Mouse (Mus musculus) neural tube, embryonic 13.5 days (tissue): ENCODE measurements at regions not wholly inside any gene's neighbourhood (a gene's known extent, or its start where the extent isn't known, plus 50 kb on each side); places are given as distances from the start of the nearest gene placed in this dataset.

Source experiments
- ATAC-seq: fragments of 200-750 bp; cut with Nextera tagmentation; 2 replicates; pipeline ENCODE4 v1.8.0; 2017; ENCODE audit warnings: low read depth, mild to moderate bottlenecking, moderate TSS enrichment, moderate library complexity
- H3K27ac ChIP-seq: fragments of 300-500 bp; sonication (generic); replicated peaks from 2 replicates; pipeline ENCODE4 v1.5.1; 2015; ENCODE audit warnings: moderate library complexity, mild to moderate bottlenecking, inconsistent platforms
- H3K27me3 ChIP-seq: fragments of 300-500 bp; sonication (generic); 2 replicates; pipeline ENCODE4 v1.6.1; 2015; ENCODE audit warnings: mild to moderate bottlenecking, inconsistent platforms
- H3K36me3 ChIP-seq: fragments of 300-500 bp; sonication (generic); 2 replicates; pipeline ENCODE4 v1.6.1; 2015; ENCODE audit warnings: mild to moderate bottlenecking, inconsistent platforms
- H3K4me1 ChIP-seq: fragments of 300-500 bp; sonication (generic); replicated peaks from 2 replicates; pipeline ENCODE4 v1.6.1; 2015; ENCODE audit warnings: inconsistent platforms
- H3K4me2 ChIP-seq: fragments of 300-500 bp; sonication (generic); 2 replicates; pipeline ENCODE4 v1.6.1; 2015; ENCODE audit warnings: inconsistent platforms, mild to moderate bottlenecking, moderate library complexity
- H3K4me3 ChIP-seq: fragments of 300-500 bp; sonication (generic); 2 replicates; pipeline ENCODE4 v1.5.1; 2015; ENCODE audit warnings: mild to moderate bottlenecking, inconsistent platforms
- H3K9ac ChIP-seq: fragments of 300-500 bp; sonication (generic); 2 replicates; pipeline ENCODE4 v1.6.1; 2015; ENCODE audit warnings: moderate library complexity, mild to moderate bottlenecking, inconsistent platforms
- H3K9me3 ChIP-seq: fragments of 300-500 bp; sonication (generic); 2 replicates; pipeline ENCODE4 v1.6.1; 2016; ENCODE audit warnings: inconsistent platforms
- WGBS: fragments of 180-500 bp; shearing (Covaris S2); methylation state at CpG from one replicate; pipeline ENCODE4 v1.1.7; 2015; 5-methylcytosine and 5-hydroxymethylcytosine counted together

- peaks cover 8% of the 10 kb centered on the region for H3K4me1 ChIP-seq
- no peak for ATAC-seq
- no peaks in the 10 kb centered on the region for H3K27me3 ChIP-seq
- no peak overlapping the region for H3K9ac ChIP-seq
- no peak overlapping the region for H3K27ac ChIP-seq
- H3K9me3 ChIP-seq: no peaks in the 10 kb centered on the region
- H3K4me2 ChIP-seq: no peak overlapping the region
- no peaks in the 10 kb centered on the region for H3K36me3 ChIP-seq
- 58% methylated on average over 5 of the region's 5 CpGs for WGBS
- H3K4me3 ChIP-seq: no peak overlapping the region
Observed at GRCm38 (mm10) chr1:73857497-73857896, 266.8 kb downstream of the Tns1 start.

DNA sequence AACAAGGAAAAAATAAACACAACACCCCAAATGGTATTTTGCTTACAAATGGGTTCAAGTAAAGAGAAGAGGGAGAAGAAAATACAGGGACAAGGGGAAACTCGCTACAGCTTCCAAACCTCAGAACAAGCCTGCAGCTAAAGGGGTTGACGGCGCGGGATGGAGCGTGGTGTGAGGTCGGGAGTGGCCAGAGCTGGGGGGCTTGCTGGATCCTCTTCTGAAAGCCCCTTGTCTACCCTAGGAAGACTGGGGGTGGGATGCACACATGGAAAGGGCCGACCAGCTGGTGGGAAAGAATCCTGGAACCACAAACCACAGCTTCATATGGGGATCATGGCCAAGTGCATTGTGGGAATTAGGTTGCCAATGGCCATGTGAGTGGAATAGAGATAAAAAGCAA is 267.4 kb downstream of the Tns1 start:
- no peak for ATAC-seq
- H3K4me3 ChIP-seq: no peak overlapping the region
- no peak overlapping the region for H3K4me2 ChIP-seq
- no peak overlapping the region for H3K27ac ChIP-seq
- no peak overlapping the region for H3K9ac ChIP-seq
- H3K36me3 ChIP-seq: no peaks in the 10 kb centered on the region
- H3K4me1 ChIP-seq: 0 out of 2 replicates have a peak, but pooled peaks cover 4% of the 10 kb centered on the region
- WGBS: 95% methylated on average over 7 of the region's 7 CpGs
- no peaks in the 10 kb centered on the region for H3K27me3 ChIP-seq
- no peaks in the 10 kb centered on the region for H3K9me3 ChIP-seq

DNA sequence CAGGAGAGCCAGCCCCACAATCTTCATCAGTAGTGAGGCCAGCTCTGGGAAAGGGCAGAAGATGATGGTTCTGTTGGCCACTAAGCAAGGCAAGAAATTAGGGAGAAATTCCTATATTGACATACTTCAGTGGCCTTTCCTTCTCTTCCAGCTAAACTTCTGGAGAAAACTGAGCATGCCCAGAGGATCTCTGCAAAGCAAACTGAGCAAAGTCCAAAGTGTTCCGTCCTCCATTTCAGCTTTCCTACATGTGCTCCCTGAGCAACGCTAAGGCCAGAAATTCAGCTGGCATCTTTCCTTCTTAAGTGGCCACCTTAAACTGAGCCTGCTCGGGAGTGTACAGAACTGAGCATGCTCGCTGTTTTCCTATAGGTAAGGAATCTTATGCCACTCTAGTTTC is 268.9 kb downstream of the Tns1 start:
- no peak overlapping the region for H3K4me3 ChIP-seq
- H3K27me3 ChIP-seq: no peaks in the 10 kb centered on the region
- no peak overlapping the region for H3K9ac ChIP-seq
- peaks cover 11% of the 10 kb centered on the region; the same call in 1 of the 2 replicates for H3K4me1 ChIP-seq
- H3K36me3 ChIP-seq: no peaks in the 10 kb centered on the region
- WGBS: 93% methylated on average over 4 of the region's 4 CpGs
- no peak overlapping the region for H3K27ac ChIP-seq
- no peak for ATAC-seq
- H3K9me3 ChIP-seq: no peaks in the 10 kb centered on the region
- H3K4me2 ChIP-seq: no peak overlapping the region

DNA sequence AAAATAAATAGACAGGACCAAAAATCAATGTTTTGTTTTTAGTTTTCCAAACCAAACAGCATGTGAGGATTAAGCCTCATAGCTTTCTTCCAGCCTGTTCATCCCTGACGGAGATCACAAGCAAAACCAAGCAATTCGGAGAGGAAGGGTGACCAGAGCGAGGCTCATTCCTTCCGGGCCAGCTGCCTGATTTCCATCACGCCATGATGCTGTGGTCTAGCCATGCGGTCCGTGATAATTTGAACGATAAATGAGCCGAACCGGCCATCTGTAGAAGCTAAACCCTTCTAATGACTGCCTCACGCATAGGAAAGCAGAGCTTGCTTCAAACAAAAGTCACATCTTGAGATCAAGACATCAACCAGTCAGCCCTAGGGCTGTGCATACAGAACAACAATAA is 270.4 kb downstream of the Tns1 start:
- no peak for ATAC-seq
- H3K27me3 ChIP-seq: no peaks in the 10 kb centered on the region
- H3K4me3 ChIP-seq: no peak overlapping the region
- peaks cover 20% of the 10 kb centered on the region; the same call in 1 of the 2 replicates for H3K4me1 ChIP-seq
- no peak overlapping the region; the same call in 1 of the 2 replicates for H3K27ac ChIP-seq
- H3K9me3 ChIP-seq: no peaks in the 10 kb centered on the region
- no peak overlapping the region for H3K9ac ChIP-seq
- no peaks in the 10 kb centered on the region for H3K36me3 ChIP-seq
- WGBS: 74% methylated on average over 11 of the region's 11 CpGs
- no peak overlapping the region for H3K4me2 ChIP-seq

GRCm38 (mm10) chr1:73850173-73851014 is 273.9 kb downstream of the Tns1 start:
- H3K4me2 ChIP-seq: no peak overlapping the region
- ATAC-seq: peak; percentile 88
- no peaks in the 10 kb centered on the region for H3K36me3 ChIP-seq
- peak overlapping the region; percentile 59 for H3K27ac ChIP-seq
- no peaks in the 10 kb centered on the region for H3K27me3 ChIP-seq
- 31% methylated on average over 11 of the region's 11 CpGs for WGBS
- H3K9ac ChIP-seq: no peak overlapping the region
- H3K9me3 ChIP-seq: no peaks in the 10 kb centered on the region
- peaks cover 16% of the 10 kb centered on the region; the same call in 1 of the 2 replicates for H3K4me1 ChIP-seq
- no peak overlapping the region for H3K4me3 ChIP-seq

DNA sequence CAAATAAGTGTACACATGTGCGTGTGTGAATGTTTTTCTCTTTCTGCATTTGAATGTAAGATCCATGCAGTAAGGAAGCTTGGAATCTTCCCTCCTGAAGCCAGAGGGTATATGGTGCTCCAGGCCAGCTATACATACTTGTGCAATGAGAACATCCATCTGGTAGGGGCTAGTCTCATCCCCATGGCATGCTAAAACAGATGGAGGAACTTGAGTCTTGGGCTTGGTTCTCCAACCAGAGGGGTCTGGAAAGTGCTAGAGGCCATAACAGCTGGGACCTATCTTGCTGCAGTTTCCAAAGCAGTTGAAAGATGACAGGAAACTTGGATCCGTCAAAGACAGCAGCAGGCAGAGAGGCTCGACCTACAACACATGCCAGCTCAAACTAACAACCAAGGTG is 275.9 kb downstream of the Tns1 start:
- H3K27ac ChIP-seq: no peak overlapping the region
- no peak overlapping the region for H3K4me3 ChIP-seq
- no peaks in the 10 kb centered on the region for H3K36me3 ChIP-seq
- H3K4me1 ChIP-seq: peaks cover 16% of the 10 kb centered on the region; the same call in 1 of the 2 replicates
- no peaks in the 10 kb centered on the region for H3K27me3 ChIP-seq
- no peak overlapping the region for H3K9ac ChIP-seq
- 90% methylated on average over 3 of the region's 3 CpGs for WGBS
- H3K4me2 ChIP-seq: no peak overlapping the region
- no peaks in the 10 kb centered on the region for H3K9me3 ChIP-seq
- no peak for ATAC-seq

- H3K4me1 ChIP-seq: peaks cover 16% of the 10 kb centered on the region; the same call in 1 of the 2 replicates
- WGBS: 77% methylated on average over 3 of the region's 3 CpGs
- no peak overlapping the region for H3K9ac ChIP-seq
- ATAC-seq: no peak
- no peak overlapping the region for H3K4me2 ChIP-seq
- no peak overlapping the region for H3K4me3 ChIP-seq
- no peaks in the 10 kb centered on the region for H3K36me3 ChIP-seq
- no peaks in the 10 kb centered on the region for H3K9me3 ChIP-seq
- H3K27ac ChIP-seq: no peak overlapping the region
- no peaks in the 10 kb centered on the region for H3K27me3 ChIP-seq
Observed at GRCm38 (mm10) chr1:73847126-73847525, 277.1 kb downstream of the Tns1 start.

- H3K9me3 ChIP-seq: no peaks in the 10 kb centered on the region
- peaks cover 7% of the 10 kb centered on the region; the same call in 1 of the 2 replicates for H3K4me1 ChIP-seq
- H3K9ac ChIP-seq: no peak overlapping the region
- no peak overlapping the region for H3K27ac ChIP-seq
- no peak overlapping the region for H3K4me3 ChIP-seq
- 91% methylated on average over 5 of the region's 5 CpGs for WGBS
- no peak for ATAC-seq
- no peaks in the 10 kb centered on the region for H3K27me3 ChIP-seq
- no peaks in the 10 kb centered on the region for H3K36me3 ChIP-seq
- H3K4me2 ChIP-seq: no peak overlapping the region
Observed at GRCm38 (mm10) chr1:73845115-73845514, 279.1 kb downstream of the Tns1 start.

- Histone ChIP-seq H3K27me3 (no peaks in the 10 kb centered on the region), H3K36me3 (no peaks in the 10 kb centered on the region), H3K9ac (no peak overlapping the region), H3K4me3 (no peak overlapping the region), H3K4me2 (no peak overlapping the region), H3K9me3 (no peaks in the 10 kb centered on the region), H3K4me1 (0 out of 2 replicates have a peak, but pooled peaks cover 1% of the 10 kb centered on the region), H3K27ac (no peak overlapping the region)
- WGBS: 77% methylated on average over 3 of the region's 3 CpGs
- ATAC-seq: no peak
Observed at GRCm38 (mm10) chr1:73844574-73844973, 279.7 kb downstream of the Tns1 start.

DNA sequence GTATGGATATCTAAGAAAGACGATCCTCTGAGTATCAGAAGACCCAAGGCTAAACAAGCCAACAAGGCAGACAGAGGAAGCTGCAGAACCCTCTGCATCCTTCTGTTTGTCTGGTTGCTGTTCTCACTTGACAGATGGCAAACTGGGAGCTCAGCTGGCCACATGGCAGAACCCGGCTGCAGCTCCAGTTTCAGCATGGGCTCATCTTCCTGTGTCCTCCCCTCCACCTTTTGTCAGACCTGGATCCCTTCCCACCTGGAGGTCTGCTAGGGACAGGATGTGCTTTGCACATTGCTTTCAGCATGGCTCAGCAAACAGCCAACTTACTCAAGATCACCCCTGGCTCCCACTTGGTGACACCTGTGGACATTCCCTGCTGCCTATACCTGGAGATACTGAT is 284.9 kb downstream of the Tns1 start:
- Histone ChIP-seq H3K27ac (no peak overlapping the region), H3K4me2 (no peak overlapping the region), H3K4me3 (no peak overlapping the region), H3K9me3 (no peaks in the 10 kb centered on the region), H3K36me3 (no peaks in the 10 kb centered on the region), H3K27me3 (no peaks in the 10 kb centered on the region), H3K9ac (no peak overlapping the region), H3K4me1 (no peaks in the 10 kb centered on the region)
- ATAC-seq: no peak
- 85% methylated on average over 2 of the region's 2 CpGs for WGBS

GRCm38 (mm10) chr1:73836680-73837079 is 287.6 kb downstream of the Tns1 start:
- Histone ChIP-seq H3K27ac (no peak overlapping the region), H3K9ac (no peak overlapping the region), H3K4me2 (no peak overlapping the region), H3K4me1 (no peaks in the 10 kb centered on the region), H3K36me3 (no peaks in the 10 kb centered on the region), H3K4me3 (no peak overlapping the region), H3K9me3 (no peaks in the 10 kb centered on the region), H3K27me3 (no peaks in the 10 kb centered on the region)
- ATAC-seq: no peak

GRCm38 (mm10) chr1:73834566-73834965 is 289.7 kb downstream of the Tns1 start:
- no peak for ATAC-seq
- H3K9ac ChIP-seq: no peak overlapping the region
- no peaks in the 10 kb centered on the region for H3K36me3 ChIP-seq
- no peak overlapping the region for H3K27ac ChIP-seq
- WGBS: 92% methylated on average over 1 of the region's 1 CpGs
- no peaks in the 10 kb centered on the region for H3K27me3 ChIP-seq
- H3K9me3 ChIP-seq: no peaks in the 10 kb centered on the region
- no peak overlapping the region for H3K4me2 ChIP-seq
- no peak overlapping the region for H3K4me3 ChIP-seq
- peaks cover 5% of the 10 kb centered on the region for H3K4me1 ChIP-seq
